Mouse (Mus musculus) splenic B cell, adult 2 months (primary cell): ENCODE data around the gene Gm11096.

Source experiments
- DNase-seq: peaks from one replicate; pipeline ENCODE4 v3.0.0-alpha.2; 2011; ENCODE audit warnings: low read depth, low spot score
- H3K27me3 ChIP-seq: 2 replicates; pipeline ENCODE4 v1.6.1; 2012; ENCODE audit warnings: mild to moderate bottlenecking, low read length, moderate library complexity, mixed read lengths; ENCODE audit not compliant: control insufficient read depth, poor library complexity, insufficient read depth, severe bottlenecking
- H3K36me3 ChIP-seq: 2 replicates; pipeline ENCODE4 v1.6.1; 2012; ENCODE audit warnings: mild to moderate bottlenecking, low read length, moderate library complexity, mixed read lengths; ENCODE audit not compliant: control insufficient read depth, poor library complexity, insufficient read depth, severe bottlenecking

Gene Gm11096

DNA sequence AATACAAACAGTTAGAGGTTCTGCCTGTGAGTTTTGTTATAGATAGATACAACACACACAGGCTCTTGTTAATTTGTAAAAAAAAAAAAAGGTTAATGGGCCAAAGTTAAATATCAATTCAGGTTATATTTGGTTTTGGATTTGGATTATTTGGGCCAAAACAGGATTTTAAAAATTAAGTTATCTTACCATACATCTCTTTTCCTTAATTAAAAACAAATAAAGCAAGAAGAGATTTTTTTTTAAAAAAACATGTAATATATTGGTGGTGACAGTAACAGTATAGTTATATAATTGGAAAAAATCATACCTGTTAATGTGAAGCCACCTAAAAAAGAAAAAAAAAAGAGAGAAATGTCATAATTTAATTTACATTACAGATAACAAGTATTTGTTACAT lies at the start of gene Gm11096:
TSS of gene Gm11096 (plus strand) at position 301 of the 400 bp plus-strand sequence.
- Histone ChIP-seq H3K27me3 (no peaks in the 10 kb centered on the region), H3K36me3 (no peaks in the 10 kb centered on the region)
- no peak for DNase-seq

DNA sequence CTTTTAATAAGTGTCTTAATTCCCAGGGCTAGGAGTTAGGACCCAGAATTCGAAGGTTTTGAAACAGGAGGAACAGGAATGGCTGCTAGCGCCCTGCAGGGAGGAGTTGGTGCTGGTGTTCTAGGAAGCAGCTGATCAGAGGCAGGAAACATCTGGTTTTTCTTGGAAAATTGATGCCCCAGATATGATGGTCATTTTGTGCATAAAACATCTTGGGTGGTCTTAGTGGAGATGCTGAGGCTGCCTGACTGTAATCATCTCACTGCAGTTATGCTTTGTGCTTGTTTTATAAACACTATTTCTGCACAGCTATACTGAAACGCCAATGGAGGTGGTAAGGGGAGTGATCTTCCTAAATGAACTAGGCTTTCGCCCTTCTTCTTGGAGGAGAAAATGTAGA lies 48.5 kb upstream of the Gm11096 start:
- DNase-seq: no peak

DNA sequence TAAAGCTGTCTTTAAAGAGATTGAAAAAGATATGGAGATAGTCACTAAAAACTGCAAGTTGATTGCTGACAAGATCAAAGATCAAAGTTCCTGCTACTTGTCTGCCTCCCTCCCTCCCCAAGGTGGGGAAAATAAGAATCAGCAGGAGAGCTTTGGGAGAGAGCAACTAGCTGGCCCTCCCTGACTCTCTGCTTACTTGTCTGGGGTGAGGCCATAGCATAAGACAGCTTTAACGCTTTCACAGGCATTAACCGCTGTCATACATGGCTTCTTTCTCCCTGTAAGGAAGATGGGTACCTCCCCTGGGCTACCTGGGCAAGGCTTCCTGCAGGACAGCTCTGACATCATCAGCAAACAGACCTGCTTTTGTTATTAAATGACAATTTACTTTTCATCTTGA lies 47.4 kb upstream of the Gm11096 start:
- no peaks in the 10 kb centered on the region for H3K36me3 ChIP-seq
- H3K27me3 ChIP-seq: no peaks in the 10 kb centered on the region
- DNase-seq: no peak

More for the DNA sequence above, 48.5 kb upstream of the Gm11096 start:
- Histone ChIP-seq H3K27me3 (no peaks in the 10 kb centered on the region), H3K36me3 (no peaks in the 10 kb centered on the region)

DNA sequence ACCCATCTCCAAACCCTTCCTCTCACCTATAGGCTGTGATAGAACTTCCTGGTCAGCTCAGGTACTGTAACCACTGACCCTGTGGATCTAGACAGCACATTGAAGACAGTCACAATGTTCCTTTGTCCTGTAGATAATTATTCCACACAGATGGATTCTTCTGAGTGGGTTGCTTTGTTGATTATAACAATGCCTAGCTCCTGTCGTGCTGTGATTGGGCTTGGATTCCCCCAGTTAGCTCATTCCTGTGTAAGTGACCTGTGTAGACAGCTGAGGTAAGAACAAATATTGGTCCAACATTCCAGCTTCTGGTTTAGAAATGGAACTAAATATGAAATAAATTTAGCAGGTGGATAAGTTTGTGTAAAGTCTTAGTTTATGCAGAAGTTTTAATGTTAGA lies 44.1 kb upstream of the Gm11096 start:
- no peak for DNase-seq
- H3K27me3 ChIP-seq: no peaks in the 10 kb centered on the region

DNA sequence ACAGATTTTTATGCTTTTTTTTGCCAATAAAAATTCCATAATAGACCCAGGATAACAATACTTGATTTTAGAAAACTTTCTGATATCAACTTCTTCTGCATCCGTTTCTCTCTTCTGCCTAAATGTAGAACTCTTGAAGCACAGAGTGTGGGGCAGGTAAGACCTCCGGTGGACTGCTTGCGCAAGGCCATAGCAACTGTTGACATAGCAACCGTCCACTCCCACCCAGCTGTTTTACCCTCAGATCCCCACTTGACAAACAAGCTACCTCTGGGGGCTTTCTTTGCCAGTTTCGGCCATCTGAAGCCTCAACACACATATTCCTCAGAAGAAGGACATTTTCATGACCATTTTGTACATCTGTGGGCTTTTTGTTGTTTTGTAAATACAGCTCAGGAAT lies 41.2 kb upstream of the Gm11096 start:
- Histone ChIP-seq H3K27me3 (no peaks in the 10 kb centered on the region), H3K36me3 (no peaks in the 10 kb centered on the region)
- no peak for DNase-seq

More for the DNA sequence above, 44.1 kb upstream of the Gm11096 start:
- no peaks in the 10 kb centered on the region for H3K36me3 ChIP-seq

DNA sequence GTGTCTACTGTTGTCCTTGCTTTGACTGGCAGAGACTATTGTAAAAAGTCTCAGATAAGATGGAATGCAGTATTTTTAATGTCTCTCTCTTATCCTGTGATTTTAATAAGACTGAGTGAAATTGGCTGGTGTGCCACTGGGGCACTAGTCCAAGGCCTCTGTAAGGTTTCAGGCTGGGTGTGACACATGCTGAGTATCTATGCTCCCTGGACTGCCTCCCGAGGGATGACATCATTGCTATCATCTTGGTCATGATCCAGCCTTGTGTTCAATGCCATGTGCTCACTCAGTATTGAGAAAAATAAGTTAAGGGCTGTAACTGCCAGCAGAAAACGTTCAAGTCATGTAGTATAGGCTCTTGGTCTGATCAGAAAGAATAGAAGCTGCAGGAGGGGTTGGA lies 38.9 kb upstream of the Gm11096 start:
- no peak for DNase-seq
- H3K27me3 ChIP-seq: no peaks in the 10 kb centered on the region
- no peaks in the 10 kb centered on the region for H3K36me3 ChIP-seq

DNA sequence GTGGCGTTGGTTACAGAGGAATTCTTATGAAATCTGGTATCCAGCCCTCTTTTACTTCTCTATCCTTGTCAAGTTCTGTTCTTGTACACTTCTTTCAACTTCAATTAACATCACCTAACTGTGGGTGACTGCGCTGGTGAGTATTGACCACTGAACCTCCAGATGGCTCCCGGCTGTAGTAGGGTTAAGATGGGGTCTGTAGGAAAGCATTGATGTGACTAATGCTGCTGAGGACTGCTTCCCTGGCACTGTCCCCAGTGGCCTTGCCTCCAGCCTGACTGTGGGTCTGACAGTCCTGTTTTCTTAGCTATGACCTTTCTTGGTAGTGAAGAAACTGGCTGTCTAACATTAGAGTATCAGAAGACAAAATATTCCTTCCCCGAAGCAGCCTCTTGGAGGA lies 38.4 kb upstream of the Gm11096 start:
- no peaks in the 10 kb centered on the region for H3K36me3 ChIP-seq
- DNase-seq: no peak
- no peaks in the 10 kb centered on the region for H3K27me3 ChIP-seq

DNA sequence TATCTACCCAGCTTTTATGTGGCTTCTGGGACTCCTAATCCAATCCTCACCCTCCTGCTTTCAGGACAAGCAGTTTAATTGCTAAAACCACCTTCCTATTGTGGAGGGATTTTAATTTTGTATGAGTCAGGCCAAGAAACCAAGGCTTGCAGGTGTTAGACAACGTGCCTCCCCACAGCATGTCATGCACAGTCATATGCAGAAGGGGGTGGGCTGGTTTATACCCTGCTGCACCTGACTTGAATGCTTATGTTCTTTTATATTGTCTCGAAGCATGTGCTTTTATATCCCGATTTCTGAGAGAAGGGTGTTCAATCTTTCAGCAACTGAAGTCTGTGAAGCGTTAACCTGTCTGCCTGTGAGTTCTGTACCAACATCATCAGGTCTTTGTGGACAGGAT lies 37.3 kb upstream of the Gm11096 start:
- no peaks in the 10 kb centered on the region for H3K36me3 ChIP-seq
- no peaks in the 10 kb centered on the region for H3K27me3 ChIP-seq
- DNase-seq: no peak

DNA sequence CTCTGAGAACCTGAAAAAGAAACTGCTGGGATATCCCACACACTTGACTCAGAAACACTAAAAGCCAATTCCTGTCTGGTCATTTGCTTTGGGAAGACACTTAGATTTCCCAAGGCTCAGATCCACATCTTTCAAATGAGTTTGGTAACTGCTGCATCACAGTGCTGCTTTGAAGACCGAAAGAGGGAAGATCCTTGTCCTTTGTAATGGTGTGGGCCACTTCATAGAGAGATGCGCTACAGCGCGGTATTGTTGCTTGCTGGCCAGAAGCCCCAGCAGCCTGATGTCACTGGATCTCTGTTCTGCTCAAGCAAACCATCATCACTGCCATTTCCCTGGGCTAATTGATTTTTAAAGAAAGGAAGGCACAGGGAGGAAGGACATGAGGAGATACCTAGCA lies 28.8 kb upstream of the Gm11096 start:
- no peaks in the 10 kb centered on the region for H3K36me3 ChIP-seq
- no peaks in the 10 kb centered on the region for H3K27me3 ChIP-seq
- DNase-seq: no peak

DNA sequence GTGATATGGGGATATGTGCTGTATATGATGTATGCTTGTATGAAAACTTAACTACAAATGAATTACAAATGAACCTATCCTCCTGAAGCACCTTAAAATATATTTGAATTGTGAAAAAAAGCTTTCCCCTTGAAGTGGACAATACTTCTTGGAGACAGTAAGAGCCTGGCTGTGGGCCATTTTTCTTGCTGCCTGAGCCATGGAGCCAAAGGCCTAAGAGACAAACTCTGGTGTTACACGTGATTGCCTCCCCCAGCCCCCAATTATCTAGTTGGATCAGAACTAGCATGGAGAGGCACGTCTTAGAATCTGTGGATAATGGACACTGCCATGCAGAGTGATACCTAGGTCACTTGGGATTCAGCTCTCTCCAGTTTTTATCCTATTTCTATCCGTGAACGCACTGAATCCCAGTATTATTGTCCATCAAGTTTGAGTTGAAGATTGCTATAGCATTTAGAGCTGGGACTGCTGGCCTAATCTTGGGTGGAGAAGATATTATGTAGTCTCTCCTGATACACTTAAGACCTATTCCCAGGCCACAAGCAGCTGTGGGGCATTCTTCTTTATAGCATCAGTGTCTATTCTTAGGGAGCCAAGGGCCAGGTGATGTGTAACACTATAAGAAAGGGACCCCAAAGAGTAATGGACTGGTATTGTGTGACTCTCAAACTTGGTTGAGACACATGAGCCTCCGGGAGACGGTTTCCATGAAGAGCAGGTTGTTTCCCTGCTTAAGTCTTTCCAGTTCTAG lies 25.0 kb upstream of the Gm11096 start:
- Histone ChIP-seq H3K36me3 (no peaks in the 10 kb centered on the region), H3K27me3 (no peaks in the 10 kb centered on the region)
- DNase-seq: no peak

DNA sequence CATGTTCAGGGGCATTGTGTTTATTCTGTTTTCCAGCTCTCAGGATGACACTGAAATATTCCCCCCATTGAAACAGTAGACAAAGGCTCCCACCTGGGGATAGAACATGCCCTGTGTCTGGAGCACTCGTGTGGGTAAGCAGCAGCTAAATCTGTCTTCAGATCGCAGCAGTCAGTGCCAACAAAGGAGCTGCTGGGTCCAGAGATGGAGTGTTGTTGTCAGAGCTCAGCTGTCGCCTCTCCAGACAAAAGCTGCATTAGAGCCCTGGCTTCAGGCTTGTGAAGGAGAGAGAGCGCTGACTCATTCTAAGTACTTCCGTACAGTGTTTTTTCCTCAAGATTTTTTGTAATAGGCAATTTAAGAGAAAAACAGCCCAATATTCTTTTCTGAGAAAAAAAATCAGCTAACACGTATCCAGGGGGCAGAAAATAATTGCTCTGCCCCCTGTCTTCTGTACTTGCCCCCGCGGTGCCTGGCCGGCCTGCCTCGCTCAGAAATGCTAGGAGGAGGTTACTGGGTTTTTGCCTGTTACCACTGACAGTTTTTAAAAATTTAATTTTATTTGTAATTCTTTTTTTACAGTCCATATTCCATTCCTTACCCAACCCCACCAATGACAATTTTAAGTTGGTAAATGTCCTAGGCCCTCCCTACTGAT lies 21.6 kb upstream of the Gm11096 start:
- no peak for DNase-seq
- Histone ChIP-seq H3K27me3 (no peaks in the 10 kb centered on the region), H3K36me3 (no peaks in the 10 kb centered on the region)

DNA sequence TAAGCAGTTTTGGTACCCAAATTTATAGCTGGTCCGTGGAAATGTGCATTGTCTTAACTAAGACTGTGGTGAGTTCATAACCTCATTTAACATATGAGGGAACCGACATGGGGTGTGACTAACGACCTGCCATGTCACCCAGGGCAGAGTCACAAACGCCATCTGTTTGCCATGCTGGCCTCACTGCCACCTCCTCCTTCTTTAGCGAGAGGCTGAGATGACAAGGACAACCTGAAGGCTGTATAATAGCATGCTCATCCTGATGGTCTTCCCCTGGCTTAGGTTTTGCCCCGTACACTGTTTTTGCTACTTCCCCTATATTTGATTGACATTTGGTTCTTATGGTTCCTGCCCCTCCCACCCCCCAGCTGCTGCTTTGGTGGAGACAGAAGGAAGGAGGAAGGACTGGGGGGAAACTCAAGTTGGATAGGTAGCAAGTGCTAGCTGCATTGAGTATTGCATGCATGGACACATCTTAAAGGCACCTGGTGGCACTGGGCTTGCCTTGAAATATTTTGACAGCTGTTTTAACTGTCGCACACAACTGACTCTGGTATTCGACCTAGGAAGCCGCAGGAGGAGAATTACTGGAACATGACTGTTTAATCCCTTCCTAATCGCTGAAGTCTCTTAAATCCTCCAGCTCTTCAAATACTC lies 17.2 kb upstream of the Gm11096 start:
- Histone ChIP-seq H3K27me3 (no peaks in the 10 kb centered on the region), H3K36me3 (no peaks in the 10 kb centered on the region)
- peak; percentile 4 for DNase-seq

DNA sequence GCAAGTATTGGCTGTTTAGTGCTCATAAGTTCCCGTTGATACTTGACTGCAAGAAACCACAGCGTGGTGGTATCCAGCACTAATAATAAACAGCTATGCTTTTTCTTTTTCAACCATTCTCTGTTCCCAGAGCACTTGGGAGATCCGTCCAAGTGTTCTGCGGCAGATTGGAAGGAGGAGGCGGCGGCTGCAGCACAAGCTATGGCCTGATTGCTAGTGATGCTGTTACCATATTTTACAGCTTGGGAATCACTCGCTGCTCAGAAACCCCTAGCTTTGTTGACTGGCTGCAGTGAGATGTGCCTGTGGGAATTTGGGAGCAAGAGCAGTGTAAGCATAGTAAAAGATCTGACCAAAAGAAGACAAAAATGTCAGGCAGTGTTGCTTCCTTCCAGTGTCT lies 14.3 kb upstream of the Gm11096 start:
- no peaks in the 10 kb centered on the region for H3K27me3 ChIP-seq
- no peak for DNase-seq
- no peaks in the 10 kb centered on the region for H3K36me3 ChIP-seq

DNA sequence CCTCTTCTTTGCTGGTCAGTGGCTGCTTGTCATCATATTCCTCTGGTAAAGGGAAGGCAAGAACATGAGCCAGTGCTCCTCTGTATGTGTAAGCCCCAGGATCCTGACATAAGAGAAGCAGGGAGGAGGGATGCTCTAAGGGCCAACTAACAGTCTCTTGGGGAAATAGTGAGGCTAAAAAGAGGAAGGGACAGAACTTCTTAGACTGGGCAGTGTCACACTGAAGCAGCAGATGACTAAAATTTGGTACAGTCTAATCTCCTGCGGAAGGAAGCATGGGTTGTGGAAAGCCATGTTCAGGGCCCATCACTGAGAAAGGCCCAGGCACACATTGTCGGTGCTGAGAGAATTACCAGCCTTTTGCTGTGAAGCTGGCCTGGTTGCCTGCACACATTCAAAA lies 8.8 kb upstream of the Gm11096 start:
- Histone ChIP-seq H3K27me3 (no peaks in the 10 kb centered on the region), H3K36me3 (no peaks in the 10 kb centered on the region)
- no peak for DNase-seq

DNA sequence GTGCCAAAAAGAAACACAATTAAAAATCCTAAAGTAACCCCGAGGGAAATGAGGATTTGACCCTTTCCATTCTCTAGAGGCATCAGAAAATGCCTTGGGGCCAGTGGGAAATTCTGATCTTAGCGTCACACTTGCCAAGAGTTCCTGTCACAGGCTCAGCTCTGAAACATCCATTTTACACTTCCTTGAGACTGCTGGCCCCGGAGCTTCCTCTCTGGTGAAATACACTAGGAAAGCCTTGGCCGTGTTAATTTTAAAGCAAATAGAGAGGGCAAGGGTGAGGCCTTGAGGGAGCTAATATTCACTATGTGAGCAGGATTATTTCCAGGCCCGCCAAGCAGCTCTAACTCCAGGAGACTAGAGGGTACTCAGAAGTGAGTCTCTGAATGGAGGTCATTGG lies 8.4 kb upstream of the Gm11096 start:
- DNase-seq: no peak
- Histone ChIP-seq H3K36me3 (no peaks in the 10 kb centered on the region), H3K27me3 (no peaks in the 10 kb centered on the region)
